Mouse (Mus musculus) hindbrain, embryonic 15.5 days (tissue): ENCODE measurements around the gene Scnn1g. TPM values are rescaled to one million over a fixed set of nuclear protein-coding genes. Genes with fewer than 3 reads are reported as not detected.

Experiments
- ATAC-seq: fragments of 200-750 bp; cut with Nextera tagmentation; 2 replicates; pipeline ENCODE4 v1.8.0; 2017; ENCODE audit warnings: low read depth, moderate number of reproducible peaks, moderate TSS enrichment; ENCODE audit not compliant: low FRiP score
- H3K27ac ChIP-seq: fragments of 300-500 bp; sonication (generic); replicated peaks from 2 replicates; pipeline ENCODE4 v1.5.1; 2015; ENCODE audit warnings: mild to moderate bottlenecking, inconsistent platforms
- H3K27me3 ChIP-seq: fragments of 300-500 bp; sonication (generic); 2 replicates; pipeline ENCODE4 v1.6.1; 2015; ENCODE audit warnings: control low read depth, inconsistent platforms
- H3K36me3 ChIP-seq: fragments of 300-500 bp; sonication (generic); 2 replicates; pipeline ENCODE4 v1.6.1; 2015; ENCODE audit warnings: control low read depth, inconsistent platforms
- H3K4me1 ChIP-seq: fragments of 300-500 bp; sonication (generic); replicated peaks from 2 replicates; pipeline ENCODE4 v1.6.1; 2015; ENCODE audit warnings: control low read depth, inconsistent platforms
- H3K4me2 ChIP-seq: fragments of 300-500 bp; sonication (generic); 2 replicates; pipeline ENCODE4 v1.6.1; 2015; ENCODE audit warnings: moderate library complexity, mild to moderate bottlenecking, inconsistent platforms
- H3K4me3 ChIP-seq: fragments of 300-500 bp; sonication (generic); 2 replicates; pipeline ENCODE4 v1.5.1; 2015; ENCODE audit warnings: mild to moderate bottlenecking, inconsistent platforms
- H3K9ac ChIP-seq: fragments of 300-500 bp; sonication (generic); 2 replicates; pipeline ENCODE4 v1.6.1; 2015; ENCODE audit warnings: inconsistent platforms
- H3K9me3 ChIP-seq: fragments of 300-500 bp; sonication (generic); 2 replicates; pipeline ENCODE4 v1.6.1; 2016; ENCODE audit warnings: control low read depth, inconsistent platforms
- WGBS: fragments of 180-500 bp; shearing (Covaris S2); methylation state at CpG from one replicate; pipeline ENCODE4 v1.1.7; 2015; 5-methylcytosine and 5-hydroxymethylcytosine counted together
- polyA plus RNA-seq: library from polyadenylated mRNA; unstranded; fragments of >200 nt; fragmentation: Nextera tagmentation; extraction: Ambion mirVana; gene quantifications from 2 replicates; pipeline ENCODE4 v1.2.1, GENCODE M21; 2015

Scnn1g gene
- 0.05 and 0.09 TPM in 2 replicates for polyA plus RNA-seq

GRCm38 (mm10) chr7:121734171-121734831 lies at the start of gene Scnn1g:
Gene Scnn1g, plus strand, starts transcription at chr7:121734479.
- no peaks in the 10 kb centered on the region for H3K9me3 ChIP-seq
- H3K4me1 ChIP-seq: peaks cover 12% of the 10 kb centered on the region
- peak within 1 kb of the TSS; percentile 82 for H3K4me2 ChIP-seq
- ATAC-seq: peak; percentile 92
- no peak within 1 kb of the TSS for H3K27ac ChIP-seq
- peak within 1 kb of the TSS; percentile 43 for H3K4me3 ChIP-seq
- no peaks in the 10 kb centered on the region for H3K36me3 ChIP-seq
- peaks cover 26% of the 10 kb centered on the region for H3K27me3 ChIP-seq
- WGBS: 2% methylated on average over 38 of the region's 38 CpGs
- peak within 1 kb of the TSS; percentile 24 for H3K9ac ChIP-seq

- Histone ChIP-seq H3K4me3 (no peak overlapping the region), H3K36me3 (no peaks in the 10 kb centered on the region), H3K4me2 (no peak overlapping the region), H3K9ac (no peak overlapping the region), H3K9me3 (no peaks in the 10 kb centered on the region), H3K4me1 (no peaks in the 10 kb centered on the region), H3K27ac (no peak overlapping the region), H3K27me3 (no peaks in the 10 kb centered on the region)
- ATAC-seq: no peak
- WGBS: 95% methylated on average over 5 of the region's 5 CpGs
Measured at GRCm38 (mm10) chr7:121685140-121685984, 48.9 kb upstream of the Scnn1g start.

GRCm38 (mm10) chr7:121689338-121689737 lies 44.9 kb upstream of the Scnn1g start:
- Histone ChIP-seq H3K4me3 (no peak overlapping the region), H3K27me3 (no peaks in the 10 kb centered on the region), H3K27ac (no peak overlapping the region), H3K9me3 (no peaks in the 10 kb centered on the region), H3K9ac (no peak overlapping the region), H3K4me2 (no peak overlapping the region), H3K36me3 (no peaks in the 10 kb centered on the region), H3K4me1 (no peaks in the 10 kb centered on the region)
- no peak for ATAC-seq

- no peak overlapping the region for H3K4me2 ChIP-seq
- no peaks in the 10 kb centered on the region for H3K27me3 ChIP-seq
- H3K9ac ChIP-seq: no peak overlapping the region
- no peak for ATAC-seq
- H3K27ac ChIP-seq: no peak overlapping the region
- no peak overlapping the region for H3K4me3 ChIP-seq
- H3K36me3 ChIP-seq: no peaks in the 10 kb centered on the region
- no peaks in the 10 kb centered on the region for H3K9me3 ChIP-seq
- WGBS: 75% methylated on average over 2 of the region's 2 CpGs
- no peaks in the 10 kb centered on the region for H3K4me1 ChIP-seq
Measured at GRCm38 (mm10) chr7:121691803-121692202, 42.5 kb upstream of the Scnn1g start.

DNA sequence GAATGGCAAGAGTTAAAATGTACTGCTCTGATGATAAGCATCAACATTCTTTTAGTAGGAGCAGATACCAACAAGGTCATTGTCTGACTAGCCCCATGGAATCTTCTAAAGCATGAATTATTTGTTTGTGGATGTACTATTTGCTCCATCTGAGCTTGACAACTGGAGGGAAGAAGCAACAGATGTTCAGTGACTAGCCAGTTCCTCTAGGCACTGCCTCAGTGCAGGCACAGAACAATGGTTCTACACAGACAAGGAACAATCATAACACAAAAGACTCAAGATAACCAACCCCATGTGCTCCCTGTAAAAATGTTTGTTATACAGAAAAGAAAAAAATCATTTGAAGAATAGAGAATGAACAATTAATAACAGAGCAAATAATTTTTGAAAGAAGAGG lies 37.1 kb upstream of the Scnn1g start:
- Histone ChIP-seq H3K27ac (no peak overlapping the region), H3K27me3 (no peaks in the 10 kb centered on the region), H3K36me3 (no peaks in the 10 kb centered on the region), H3K9me3 (no peaks in the 10 kb centered on the region), H3K4me2 (no peak overlapping the region), H3K4me3 (no peak overlapping the region), H3K9ac (no peak overlapping the region), H3K4me1 (peaks cover 11% of the 10 kb centered on the region; the same call in 1 of the 2 replicates)
- ATAC-seq: no peak

- no peak overlapping the region for H3K4me2 ChIP-seq
- ATAC-seq: no peak
- no peak overlapping the region for H3K4me3 ChIP-seq
- H3K27ac ChIP-seq: no peak overlapping the region
- no peak overlapping the region for H3K9ac ChIP-seq
- 30% methylated on average over 1 of the region's 1 CpGs for WGBS
- peaks cover 14% of the 10 kb centered on the region for H3K4me1 ChIP-seq
- no peaks in the 10 kb centered on the region for H3K27me3 ChIP-seq
- no peaks in the 10 kb centered on the region for H3K36me3 ChIP-seq
- no peaks in the 10 kb centered on the region for H3K9me3 ChIP-seq
Measured at GRCm38 (mm10) chr7:121697574-121697973, 36.7 kb upstream of the Scnn1g start.

- Histone ChIP-seq H3K4me3 (no peak overlapping the region), H3K4me2 (no peak overlapping the region), H3K36me3 (0 out of 2 replicates have a peak, but pooled peaks cover 2% of the 10 kb centered on the region), H3K27me3 (no peaks in the 10 kb centered on the region), H3K27ac (no peak overlapping the region), H3K4me1 (peaks cover 30% of the 10 kb centered on the region), H3K9ac (no peak overlapping the region), H3K9me3 (no peaks in the 10 kb centered on the region)
- no peak for ATAC-seq
Measured at GRCm38 (mm10) chr7:121699218-121699617, 35.1 kb upstream of the Scnn1g start.

GRCm38 (mm10) chr7:121700480-121700879 lies 33.8 kb upstream of the Scnn1g start:
- no peak overlapping the region for H3K4me2 ChIP-seq
- peaks cover 43% of the 10 kb centered on the region for H3K4me1 ChIP-seq
- WGBS: 85% methylated on average over 3 of the region's 3 CpGs
- no peaks in the 10 kb centered on the region for H3K27me3 ChIP-seq
- no peaks in the 10 kb centered on the region for H3K9me3 ChIP-seq
- no peak overlapping the region for H3K4me3 ChIP-seq
- H3K27ac ChIP-seq: no peak overlapping the region
- 0 out of 2 replicates have a peak, but pooled peaks cover 2% of the 10 kb centered on the region for H3K36me3 ChIP-seq
- H3K9ac ChIP-seq: no peak overlapping the region
- no peak for ATAC-seq

GRCm38 (mm10) chr7:121701983-121702382 lies 32.3 kb upstream of the Scnn1g start:
- Histone ChIP-seq H3K4me2 (no peak overlapping the region), H3K9me3 (no peaks in the 10 kb centered on the region), H3K9ac (no peak overlapping the region), H3K27ac (no peak overlapping the region), H3K4me3 (no peak overlapping the region), H3K36me3 (0 out of 2 replicates have a peak, but pooled peaks cover 2% of the 10 kb centered on the region), H3K27me3 (no peaks in the 10 kb centered on the region), H3K4me1 (peaks cover 51% of the 10 kb centered on the region)
- 60% methylated on average over 6 of the region's 6 CpGs for WGBS
- ATAC-seq: no peak

DNA sequence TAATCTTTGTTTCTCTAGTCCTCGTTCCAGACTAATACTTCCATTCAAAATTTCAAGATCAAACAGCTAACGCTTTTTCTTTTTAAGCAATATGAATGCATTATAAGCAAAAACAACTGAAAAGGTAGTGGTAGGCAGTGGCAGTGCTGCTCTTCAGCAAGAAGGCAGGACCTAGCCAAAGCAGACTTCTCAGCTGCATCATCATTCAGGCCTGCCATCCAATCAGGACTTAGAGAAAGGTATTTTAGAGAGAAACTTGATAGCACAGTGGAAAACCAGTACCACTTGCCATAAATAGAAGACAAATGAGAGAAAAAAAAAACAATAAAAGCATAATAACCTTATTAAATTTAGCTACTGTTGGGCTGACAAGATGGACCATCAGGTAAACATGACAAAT lies 29.2 kb upstream of the Scnn1g start:
- ATAC-seq: no peak
- Histone ChIP-seq H3K4me3 (peak overlapping the region; percentile 97), H3K4me1 (peaks cover 47% of the 10 kb centered on the region), H3K9me3 (no peaks in the 10 kb centered on the region), H3K36me3 (0 out of 2 replicates have a peak, but pooled peaks cover 2% of the 10 kb centered on the region), H3K27ac (no peak overlapping the region), H3K27me3 (no peaks in the 10 kb centered on the region), H3K4me2 (peak overlapping the region; percentile 92), H3K9ac (no peak overlapping the region)
- WGBS: 88% methylated on average over 2 of the region's 2 CpGs

DNA sequence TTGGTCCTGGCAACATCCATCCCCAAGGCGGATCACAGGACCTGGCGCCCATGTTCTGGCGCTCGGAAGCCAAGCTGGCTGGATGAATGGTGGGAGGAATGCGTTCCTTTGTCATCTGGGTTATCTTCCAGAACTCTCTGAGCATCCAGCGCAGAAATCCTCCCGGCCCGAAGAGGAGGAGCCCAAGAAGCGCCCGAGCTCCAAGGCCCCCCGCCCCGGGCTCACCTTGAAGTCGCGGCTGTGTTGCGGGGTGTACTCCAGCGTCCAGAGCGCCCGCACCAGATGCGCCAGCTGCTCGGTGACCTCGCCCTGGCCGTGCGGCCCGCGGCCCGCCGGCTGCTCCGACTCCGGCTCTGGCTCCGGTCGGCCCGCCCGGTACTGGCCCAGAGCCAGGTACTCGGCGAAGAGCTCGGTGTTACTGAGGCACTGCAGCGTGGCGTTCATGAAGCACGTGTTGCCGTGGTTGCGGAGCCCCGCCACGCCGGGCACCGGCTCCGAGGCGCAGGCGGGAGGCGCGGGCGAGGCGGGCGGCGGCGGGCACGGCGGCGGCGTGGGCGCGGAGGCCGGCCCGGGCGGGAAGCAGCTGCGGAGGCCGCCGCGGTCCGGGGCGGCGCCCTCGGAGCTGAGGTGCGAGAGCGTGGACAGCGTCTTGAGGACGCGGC lies 27.7 kb upstream of the Scnn1g start:
- Histone ChIP-seq H3K27me3 (no peaks in the 10 kb centered on the region), H3K9me3 (no peaks in the 10 kb centered on the region), H3K4me2 (peak overlapping the region; percentile 92), H3K27ac (peak overlapping the region; percentile 96), H3K9ac (peak overlapping the region; percentile 91), H3K36me3 (0 out of 2 replicates have a peak, but pooled peaks cover 2% of the 10 kb centered on the region), H3K4me1 (peaks cover 46% of the 10 kb centered on the region), H3K4me3 (peak overlapping the region; percentile 97)
- WGBS: under 1% methylated on average over 74 of the region's 77 CpGs
- peak; percentile 17 for ATAC-seq
